Mouse (Mus musculus) embryo, embryonic 11 days (tissue): Measurements from ENCODE around the gene B4galnt4.
A peak's percentile ranks its signal among the peaks of the same experiment; 100 is the strongest.

ENCODE experiments used
- DNase-seq: peaks from one replicate; pipeline ENCODE4 v3.0.0-alpha.2; 2015

B4galnt4 gene

DNA sequence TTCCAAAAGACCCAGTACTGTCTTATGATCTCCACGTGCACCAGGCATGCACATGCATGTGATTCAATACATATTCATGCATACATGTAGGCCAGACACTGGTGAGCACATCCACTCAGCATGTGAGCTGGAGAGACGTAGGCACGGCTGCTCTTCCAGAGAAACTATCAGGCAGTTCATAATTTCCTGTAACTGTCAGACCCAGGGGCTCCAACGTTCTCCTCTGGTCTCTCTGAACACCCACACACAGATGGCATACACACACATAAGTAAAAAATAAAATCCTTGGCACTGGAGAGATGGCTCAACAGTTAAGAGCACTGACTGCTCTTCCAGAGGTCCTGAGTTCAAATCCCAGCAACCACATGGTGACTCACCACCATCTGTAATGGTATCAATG is 12.9 kb downstream of the B4galnt4 start:
- DNase-seq, result no peak

DNA sequence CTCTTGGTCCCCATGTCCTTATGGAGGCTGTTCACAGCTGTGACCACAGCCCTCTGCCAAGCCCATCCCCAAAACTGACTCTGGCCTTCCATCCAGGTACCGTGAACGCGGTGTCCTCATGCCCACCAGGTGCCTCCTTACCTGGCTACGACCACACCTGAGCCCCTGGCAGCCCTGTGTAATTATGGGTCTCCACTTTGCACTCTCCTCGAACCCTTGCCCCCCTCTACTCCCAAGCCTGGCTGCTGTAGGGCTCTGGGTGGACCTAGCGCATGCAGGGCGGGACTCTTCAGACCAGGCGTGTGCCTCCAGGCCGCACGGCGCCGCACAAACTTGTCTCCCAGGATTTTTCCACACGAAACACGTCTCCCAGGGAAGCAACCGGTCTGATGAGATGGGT is 16.9 kb downstream of the B4galnt4 start, which contains the start of gene Pkp3:
Gene Pkp3, plus strand, starts transcription at position 378 of the 400 bp plus-strand sequence.
- no peak for DNase-seq

DNA sequence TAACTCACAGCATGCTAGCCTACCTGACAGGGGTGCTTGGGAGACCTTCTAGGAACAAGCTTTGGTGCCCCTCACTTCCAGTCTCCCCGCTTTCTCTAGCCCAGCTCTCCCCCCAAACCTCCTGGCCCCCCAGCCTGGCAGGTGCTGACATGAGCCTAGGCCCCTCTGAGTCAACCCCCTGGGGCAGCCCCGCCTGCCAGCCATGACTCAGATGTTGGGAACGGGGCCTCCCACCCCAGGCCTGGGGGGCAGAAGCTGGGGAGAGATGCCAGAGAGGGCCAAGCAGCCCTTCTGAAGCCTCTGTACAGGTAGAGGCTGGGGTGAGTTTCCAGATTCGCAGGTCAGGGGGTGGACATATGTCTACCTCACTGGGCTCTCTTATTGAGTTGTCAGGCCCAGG is 18.0 kb downstream of the B4galnt4 start:
- no peak for DNase-seq

DNA sequence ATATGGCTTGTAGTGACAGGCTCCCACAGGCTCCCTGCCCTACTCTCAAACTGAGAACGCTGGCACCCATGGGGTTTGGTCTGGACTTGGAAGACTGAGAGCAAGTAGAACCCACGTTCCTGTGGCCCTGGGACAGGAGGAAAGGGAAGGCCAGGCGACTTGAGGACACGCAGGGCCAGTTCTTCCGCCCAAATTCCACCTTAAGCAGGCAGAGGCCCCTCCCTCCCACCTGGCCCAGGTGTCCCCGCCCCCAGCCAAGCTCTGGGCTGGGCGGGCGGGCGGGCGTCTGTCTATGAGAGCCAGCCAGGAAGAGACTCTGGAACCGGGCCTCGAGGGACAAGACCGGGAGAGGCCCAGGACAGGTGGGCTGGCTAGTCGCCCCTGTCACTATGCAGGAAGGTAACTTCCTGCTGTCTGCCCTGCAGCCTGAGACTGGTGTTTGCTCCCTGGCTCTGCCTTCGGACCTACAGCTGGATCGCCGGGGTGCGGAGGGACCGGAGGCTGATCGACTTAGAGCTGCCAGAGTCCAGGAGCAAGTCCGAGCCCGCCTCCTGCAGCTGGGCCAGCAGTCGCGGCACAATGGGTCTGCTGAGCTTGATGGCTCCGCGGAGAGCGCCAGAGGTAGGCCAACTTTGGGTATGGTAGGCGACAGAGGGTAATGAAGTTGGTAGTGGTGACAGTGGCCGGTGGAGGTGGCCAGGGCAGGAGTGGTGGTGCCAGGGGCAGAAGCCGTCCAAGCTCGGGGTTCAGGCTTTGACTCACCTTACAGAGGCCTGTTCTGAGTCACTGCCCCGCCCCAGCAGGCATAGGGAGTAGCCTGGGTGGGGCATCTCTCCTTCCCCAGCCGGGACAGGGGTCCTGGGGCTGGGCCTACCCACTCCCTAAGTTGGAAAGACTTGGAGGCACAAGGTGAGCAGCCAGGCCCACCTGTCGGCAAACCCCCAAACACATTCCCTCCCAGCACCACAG is 18.9 kb downstream of the B4galnt4 start:
- DNase-seq, result no peak

DNA sequence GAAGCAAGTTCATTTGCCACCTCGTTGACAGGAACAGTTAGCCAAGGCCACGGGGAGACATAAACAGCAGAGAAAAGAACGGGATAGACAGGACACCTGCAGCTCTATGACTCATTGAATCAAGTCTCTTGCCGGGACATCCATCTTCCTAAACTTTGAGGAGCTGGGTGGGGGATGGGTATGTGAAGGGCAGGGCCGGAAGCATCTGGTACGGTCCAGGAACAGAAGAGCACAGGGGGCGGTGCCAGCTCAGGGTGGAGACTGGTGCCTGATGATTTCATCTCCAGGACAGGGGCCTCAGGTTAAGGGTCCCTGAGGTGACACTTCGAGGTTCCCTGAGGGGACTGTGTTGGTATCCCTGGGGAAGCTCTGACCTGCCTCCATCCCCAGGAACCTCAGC is 27.0 kb downstream of the B4galnt4 start:
- peak; percentile 48 for DNase-seq

DNA sequence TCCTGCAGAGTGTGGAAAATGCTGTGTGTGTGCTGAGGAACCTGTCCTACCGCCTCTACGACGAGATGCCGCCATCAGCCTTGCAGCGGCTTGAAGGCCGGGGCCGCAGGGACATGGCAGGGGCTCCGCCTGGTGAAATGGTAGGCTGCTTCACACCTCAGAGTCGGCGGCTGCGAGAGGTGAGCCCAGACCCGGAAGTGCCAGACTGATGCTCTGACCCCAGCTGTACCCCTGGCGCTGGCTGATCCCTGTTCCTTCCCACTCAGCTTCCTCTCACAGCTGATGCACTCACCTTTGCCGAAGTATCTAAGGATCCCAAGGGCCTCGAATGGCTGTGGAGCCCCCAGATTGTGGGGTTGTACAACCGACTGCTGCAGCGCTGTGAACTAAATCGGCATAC is 27.6 kb downstream of the B4galnt4 start:
- no peak for DNase-seq

DNA sequence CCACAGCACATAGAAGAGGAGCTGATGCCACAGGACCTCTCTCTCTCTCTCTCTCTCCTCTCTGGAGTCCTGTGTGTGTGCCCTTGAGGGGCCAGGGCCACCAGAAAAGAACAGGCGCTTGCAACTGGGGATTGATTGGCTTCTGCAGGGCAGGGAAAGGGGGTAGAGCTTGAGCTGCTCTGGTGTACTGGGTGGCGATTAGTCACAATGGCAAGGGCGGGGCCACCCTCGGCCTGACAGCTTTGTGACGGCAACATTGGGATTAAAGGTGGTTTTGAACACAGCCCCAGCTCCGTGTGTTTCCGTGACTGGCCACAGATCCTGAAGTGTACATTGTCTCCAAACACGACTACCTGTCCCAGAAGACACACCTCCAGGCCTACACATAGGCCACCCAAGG is 29.3 kb downstream of the B4galnt4 start:
- DNase-seq, result no peak

DNA sequence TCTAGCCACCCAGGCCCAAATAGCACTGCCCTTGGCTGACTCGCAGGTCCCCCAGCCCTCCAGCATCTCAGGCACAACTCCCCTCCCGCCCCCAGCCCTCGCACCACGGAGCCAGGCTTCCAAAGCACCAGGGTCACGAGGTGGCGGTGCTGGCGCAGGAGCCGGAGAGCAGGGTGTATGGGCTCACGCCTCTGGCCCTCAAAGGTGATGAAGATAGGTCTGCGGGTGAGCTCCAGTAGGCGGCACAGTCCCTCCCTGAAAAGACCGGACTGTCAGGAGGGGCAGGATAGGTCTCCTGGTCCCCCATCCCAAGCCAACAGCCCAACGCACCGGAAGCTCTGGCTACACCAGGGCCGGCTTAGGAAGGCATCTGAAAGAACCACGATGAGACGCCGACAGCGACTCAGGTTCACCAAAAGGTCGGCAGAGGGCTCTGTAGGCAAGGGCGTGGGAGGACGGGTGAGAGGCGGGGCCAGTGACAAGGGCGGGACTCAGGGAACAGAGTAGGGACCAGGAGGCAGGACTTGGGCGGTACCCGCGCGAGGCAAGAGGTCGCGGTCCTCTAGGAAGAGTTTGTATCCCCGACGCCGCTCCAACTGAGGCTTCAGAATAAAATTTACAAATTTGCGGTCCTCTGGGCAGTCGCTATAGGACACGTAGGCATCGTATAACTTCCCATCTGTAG is 31.3 kb downstream of the B4galnt4 start:
- peak; percentile 91 for DNase-seq

DNA sequence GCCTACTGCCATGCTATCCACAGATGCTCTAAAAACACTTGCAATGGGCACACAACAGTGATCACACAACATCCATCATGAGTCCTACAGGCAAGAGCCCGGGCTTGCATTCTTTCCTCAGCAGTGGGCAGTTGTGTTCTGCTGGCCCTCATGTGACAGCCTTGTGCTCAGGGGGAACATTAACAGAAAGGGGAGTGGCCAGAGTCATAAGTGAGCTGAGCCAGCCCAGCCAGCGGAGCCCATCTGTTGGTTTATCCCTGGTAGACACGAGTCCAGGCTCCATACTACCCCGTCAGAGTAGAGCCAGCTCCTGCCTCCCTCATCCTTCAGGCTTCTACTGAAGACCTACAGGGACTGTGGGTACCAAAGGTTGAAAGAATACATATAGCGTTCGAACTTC is 33.0 kb downstream of the B4galnt4 start:
- no peak for DNase-seq

DNA sequence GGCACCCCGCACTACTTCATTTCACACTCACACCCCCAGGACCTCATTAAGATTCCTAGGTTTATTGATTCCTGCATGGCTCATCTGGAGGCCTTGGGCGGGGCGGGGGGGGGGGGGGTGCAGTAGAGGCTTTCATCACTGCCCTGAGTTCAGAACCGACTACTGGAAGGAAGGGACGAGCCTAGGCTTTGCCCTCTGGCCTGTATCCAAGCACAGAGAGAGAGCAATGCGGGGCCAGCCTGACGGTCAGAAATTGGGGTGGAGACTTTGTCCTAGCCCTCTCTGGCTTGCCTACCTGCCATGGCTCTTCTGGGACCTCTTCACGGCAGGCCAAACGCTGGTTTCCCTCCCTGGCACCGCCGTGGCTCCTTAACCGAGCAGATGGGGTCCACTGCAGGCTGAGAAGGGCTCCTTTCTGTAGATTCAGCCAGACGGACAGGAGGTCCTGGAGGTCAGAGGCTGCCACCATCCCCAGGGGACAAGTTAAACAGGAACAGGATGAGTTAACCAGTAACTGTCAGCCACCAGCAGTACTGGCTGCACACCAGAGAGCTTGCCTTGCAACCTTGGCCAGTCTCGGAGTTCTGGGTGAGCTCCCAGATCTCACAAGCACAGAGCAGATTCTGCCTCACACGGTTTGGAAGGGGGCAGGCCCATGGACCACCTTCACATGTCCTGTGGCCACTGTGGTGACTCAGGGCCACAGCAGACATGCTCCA is 33.7 kb downstream of the B4galnt4 start:
- DNase-seq, result no peak

DNA sequence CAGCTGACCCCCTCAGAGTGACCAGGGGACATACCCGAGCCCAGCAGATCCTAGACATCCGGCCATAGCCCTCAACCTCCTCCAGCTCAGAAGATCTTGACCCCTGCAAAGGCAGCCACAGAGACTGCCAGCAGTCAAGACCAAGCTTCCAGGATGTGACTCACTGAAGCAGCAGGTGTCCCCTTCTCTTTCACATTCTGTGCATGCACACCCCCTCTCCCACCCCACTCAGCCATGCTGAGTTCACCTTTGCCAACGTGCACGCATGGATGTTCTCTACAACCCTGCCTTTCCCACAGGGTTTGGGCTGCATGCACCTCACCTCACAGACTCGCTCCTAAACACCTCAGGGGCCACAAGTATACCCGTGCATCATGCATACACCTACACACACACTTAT is 35.1 kb downstream of the B4galnt4 start:
- DNase-seq, result no peak

DNA sequence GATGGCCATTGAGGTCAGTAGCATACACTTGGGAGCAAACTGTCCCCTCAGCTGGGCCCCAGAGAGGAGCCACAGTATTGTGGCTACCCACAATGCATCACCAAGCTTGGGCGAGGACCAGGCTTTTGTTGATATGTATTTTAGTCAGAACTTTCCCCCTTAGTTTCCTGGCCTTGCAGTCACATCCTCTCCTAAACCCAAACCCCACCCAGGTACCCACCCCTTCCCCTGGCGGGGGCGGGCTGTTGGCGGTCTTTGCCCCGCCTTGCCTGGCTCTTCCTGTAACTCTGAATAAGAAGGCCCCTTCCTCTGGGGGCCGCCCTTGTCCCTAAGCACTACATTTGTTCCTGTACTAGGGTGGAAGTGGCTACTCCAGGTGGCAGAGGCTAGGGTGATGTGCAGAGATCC is 35.7 kb downstream of the B4galnt4 start:
- no peak for DNase-seq

DNA sequence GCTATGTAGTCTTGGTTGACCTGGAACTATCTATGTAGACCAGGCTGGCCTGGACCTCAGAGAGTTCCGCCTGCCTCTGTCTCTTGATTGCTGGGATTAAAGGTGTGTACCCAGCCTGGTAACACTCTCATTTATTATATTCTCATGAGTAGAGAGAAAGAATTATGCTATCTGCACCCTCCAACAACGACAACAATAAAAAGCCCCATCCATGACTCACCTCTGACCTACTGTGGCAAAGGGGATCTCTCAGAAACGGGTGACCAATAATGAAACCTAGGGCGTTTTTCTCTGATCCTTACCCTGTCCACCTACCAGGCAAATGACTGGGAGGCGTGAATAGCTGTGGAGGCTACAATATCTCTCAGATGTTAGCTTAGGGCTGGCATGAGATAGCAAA is 36.3 kb downstream of the B4galnt4 start:
- DNase-seq, result no peak

DNA sequence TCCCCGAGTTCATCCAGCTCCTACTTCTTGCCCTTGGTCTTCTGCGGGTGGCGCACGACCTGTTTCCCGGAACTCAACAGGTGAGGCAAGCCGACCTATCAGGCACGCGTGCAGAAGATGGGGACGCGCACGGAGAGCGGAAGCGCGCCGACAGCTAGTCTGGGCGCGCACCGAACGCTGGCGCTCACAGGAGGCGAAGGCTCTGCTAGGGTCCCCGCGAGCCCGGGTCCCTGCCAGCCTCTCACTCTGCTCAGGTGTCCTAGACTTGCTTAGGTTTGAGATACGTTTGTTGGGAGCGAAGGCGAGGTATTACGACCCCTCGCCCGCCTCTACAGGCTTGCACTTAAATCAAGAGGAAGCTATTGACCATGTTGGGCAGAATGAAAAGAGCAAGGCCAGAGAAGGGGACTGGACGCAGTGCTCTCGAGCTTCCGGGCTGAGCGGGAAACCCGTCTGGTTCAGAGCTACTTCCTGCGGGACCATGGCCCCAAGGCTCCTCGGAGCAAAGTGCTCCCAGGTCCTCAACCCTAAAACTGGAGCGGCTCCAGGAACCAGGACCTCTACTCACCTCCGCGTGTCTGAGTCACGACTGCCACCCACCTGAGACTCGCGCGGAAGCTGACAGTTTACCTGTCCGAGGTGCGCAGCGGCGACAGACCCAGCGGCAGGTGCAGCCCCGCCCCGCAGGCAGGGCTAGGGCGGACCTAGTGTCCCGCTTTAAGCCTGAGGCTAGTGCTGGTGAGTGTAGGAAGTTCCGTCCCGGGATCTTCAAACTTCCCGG is 39.2 kb downstream of the B4galnt4 start, which contains the start of gene Sigirr:
Gene Sigirr, minus strand, starts transcription at position 662 of the 781 bp plus-strand sequence.
- peak; percentile 63 for DNase-seq

DNA sequence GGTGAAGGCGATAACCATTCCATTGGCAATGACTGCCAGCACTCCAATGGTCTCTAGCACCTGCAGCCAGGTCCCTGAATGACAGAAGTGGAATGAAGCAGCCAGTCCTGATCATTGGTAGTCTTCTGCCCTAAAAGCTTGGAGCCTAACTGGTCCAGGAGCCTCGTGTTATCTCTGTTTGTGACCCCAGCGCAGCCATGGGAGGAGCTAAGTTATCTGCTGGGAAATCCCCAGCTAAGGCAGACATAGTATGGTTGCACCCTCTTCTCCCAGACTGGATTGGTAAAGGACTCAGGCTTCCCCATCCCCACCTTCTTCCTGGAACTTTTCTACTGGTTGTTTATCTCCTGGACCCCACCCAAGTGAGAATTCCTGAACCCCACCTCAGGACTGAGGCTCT is 42.3 kb downstream of the B4galnt4 start:
- no peak for DNase-seq

DNA sequence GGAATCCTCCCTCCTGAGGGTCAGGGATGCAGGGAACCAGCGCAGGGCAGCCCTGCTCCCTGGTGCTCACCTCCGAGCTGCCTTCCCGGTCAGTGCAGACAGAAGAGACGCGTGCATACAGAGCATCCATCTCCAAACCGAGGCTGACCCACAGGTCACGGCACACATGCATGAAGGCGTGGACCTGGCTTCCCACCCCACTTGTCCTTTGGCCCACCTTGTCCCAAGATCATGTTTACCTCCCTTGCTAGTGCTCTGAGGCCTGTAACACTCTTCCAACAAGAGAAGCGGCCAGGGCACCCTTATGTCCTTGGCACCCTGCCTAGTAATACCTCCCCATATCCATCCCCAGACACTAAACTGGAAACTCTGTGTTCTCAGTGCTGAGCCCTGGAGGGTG is 55.0 kb downstream of the B4galnt4 start:
- DNase-seq, result no peak

DNA sequence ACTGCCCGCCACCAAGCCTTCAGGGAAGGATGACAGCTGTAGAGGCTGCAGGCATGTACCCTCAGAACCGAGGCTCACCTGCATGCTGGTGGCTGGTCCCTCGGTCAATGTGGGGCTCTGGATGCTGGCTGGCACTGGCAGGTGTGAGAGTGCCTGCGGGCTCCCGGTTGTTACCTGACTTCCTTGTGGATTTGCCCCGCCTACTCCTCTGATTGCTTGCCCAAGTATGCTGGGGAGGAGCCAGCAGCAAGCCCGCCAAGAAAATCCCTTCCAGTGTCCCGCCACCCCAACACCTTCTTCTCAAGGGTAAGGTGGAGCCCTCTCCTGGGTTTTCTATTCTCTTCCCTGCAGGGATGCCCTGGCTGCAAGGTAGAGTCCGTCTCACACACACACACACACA is 56.7 kb downstream of the B4galnt4 start, which contains the start of gene Ano9:
Gene Ano9, minus strand, starts transcription at position 171 of the 400 bp plus-strand sequence.
- DNase-seq, result peak; percentile 13

DNA sequence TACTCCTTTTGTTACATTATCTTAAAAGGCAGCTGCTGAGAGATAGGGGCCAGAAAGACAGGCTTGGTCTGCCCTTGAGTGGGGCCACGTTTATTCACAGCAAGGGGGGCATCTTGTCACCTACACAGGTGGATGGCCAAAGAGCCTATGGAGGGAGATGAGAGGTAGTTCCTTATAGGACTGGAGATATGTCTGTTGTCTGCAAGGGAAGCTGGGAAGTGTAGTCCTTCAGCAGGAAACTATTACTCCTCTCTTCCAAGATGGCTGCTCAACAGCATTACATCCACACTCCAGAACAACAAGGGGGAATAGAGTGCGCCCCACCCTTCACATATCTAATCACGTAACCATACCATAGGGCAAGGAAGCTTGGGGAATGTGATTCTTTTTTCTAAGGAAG is 58.6 kb downstream of the B4galnt4 start:
- no peak for DNase-seq

DNA sequence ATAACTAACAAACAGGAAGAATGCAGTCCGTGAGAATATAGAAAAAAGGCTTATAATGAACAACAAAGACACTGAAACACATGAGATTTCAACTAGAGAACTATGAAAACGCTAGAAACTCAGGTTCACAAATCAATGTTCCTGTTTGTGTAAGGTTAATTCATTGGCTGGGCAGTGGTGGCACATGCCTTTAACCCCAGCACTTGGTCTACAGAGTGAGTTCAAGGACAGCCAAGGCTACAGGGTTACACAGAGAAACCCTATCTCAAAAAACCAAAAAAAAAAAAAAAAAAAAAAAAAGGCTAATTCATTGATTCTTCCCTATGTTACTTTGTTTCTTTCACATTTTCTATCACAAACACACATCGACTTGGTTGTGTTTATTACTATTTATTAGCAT is 59.7 kb downstream of the B4galnt4 start:
- no peak for DNase-seq

DNA sequence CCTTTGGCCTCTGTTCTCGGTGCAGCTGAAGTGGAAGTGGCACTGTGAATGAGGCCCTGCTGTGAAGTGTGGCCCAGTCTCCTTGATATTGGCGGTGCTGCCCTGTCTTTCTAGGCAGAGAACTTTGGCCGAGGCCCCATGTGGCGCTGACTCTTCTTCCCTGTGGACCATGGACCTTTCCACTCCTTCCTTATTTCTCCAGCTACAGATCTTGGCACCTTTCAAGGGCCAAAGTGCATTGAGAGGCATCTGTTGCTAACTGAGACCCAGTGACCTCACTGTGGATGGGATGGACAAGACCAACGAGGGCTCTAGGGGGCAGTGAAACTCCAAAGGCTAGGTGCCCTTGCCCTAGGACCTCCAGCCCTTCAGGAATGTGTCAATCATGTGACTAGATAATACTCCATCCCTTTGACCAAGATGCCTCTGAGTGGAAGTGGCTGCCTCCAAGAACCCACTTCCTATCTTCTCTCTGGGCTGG is 60.2 kb downstream of the B4galnt4 start:
- no peak for DNase-seq
